Comparison of ENCODE assay signal across 9 mouse cellular contexts in the genomic region with DNA sequence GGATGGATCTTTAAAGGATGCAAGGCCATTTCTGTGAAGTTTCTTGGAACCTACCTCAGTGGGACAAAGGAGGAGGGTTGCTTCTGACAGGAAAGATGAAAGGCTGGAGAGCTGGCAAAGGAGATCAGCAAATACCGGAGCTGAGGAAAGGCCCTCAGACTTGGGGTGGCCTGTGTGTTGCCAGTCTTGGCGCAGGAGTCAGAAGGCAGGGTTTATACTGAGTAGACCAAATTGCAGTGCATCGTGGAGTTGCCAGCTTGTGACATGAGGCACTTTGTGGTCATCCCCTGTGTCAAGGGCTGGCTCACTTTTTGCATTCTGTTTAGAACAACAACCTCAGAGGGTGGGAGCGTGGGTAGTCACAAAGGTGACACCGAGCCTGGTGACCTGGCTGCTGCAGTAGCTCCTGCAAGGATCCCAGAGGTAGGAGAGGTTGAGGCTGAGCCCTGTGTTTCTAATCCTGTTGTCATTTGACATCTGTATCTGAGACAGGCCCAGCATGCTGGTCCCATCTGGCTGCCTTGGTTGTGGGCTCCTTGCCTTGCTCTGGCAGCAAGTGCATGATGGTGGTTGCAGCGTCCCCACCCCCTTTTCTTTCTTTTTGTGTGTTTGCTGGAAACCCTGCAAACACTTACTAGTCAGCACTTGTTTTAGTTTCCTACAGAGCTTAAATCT. TPM values are rescaled to one million over a fixed set of nuclear protein-coding genes. Genes with fewer than 3 reads are reported as not detected.
DNase-seq lines count a peak whose midpoint lies in the region; ATAC-seq and TF ChIP-seq lines count a peak whose summit lies in the region.
"Had no signal": no experiment of that assay in that cellular context is flagged by ENCODE, and none has a peak within 500 bp of the region (broad histone marks: within the 10 kb centered on the region; RNA-seq: fewer than 3 reads in every experiment).

No protein-coding gene starts in this region.

- H3K4me1 ChIP-seq in heart, embryonic 13.5 days: peaks cover 59% of the 10 kb centered on the region
- peaks cover 38% of the 10 kb centered on the region for H3K4me1 ChIP-seq in forebrain, embryonic 16.5 days (replicated peaks; ENCODE audit: control insufficient read depth, insufficient read depth, low read length)
- peaks cover 6 to 29% of the 10 kb centered on the region in 2 experiments for H3K4me1 ChIP-seq in liver, embryonic 14.5 days (replicated peaks; ENCODE audit: control insufficient read depth in 2 of 2, insufficient read depth in 2 of 2, low read length in 1 of 2)

- no peak for DNase-seq in heart, postnatal 25 days (ENCODE audit: low spot score)
- peak; percentile 28 for DNase-seq in NIH3T3 (ENCODE audit: low read depth)
- no peak for DNase-seq in liver, embryonic 14.5 days (ENCODE audit: low read depth in 3 of 3, low spot score in 3 of 3)
- DNase-seq in right cerebral cortex, postnatal 25 days: no peak
- no peak for DNase-seq in left cerebral cortex, postnatal 10 days (ENCODE audit: extremely low spot score in 1 of 2, low spot score in 2 of 2)
- DNase-seq in embryo, embryonic 10 days (ENCODE audit: low spot score): no peak

- intact Hi-C loops in heart, postnatal 25 days (cut with DNase I): no loop called here
- intact Hi-C loops in left cerebral cortex, postnatal 10 days (cut with DNase I): no loop called here

- H3K9ac ChIP-seq in heart, embryonic 13.5 days: peak overlapping the region; percentile 98
- H3K9ac ChIP-seq in forebrain, embryonic 16.5 days (replicated peaks; ENCODE audit: low read depth, low read length): peak overlapping the region; percentile 88
- H3K9ac ChIP-seq in liver, embryonic 14.5 days (replicated peaks): peak overlapping the region; percentile 92

- H3K27ac ChIP-seq in heart, embryonic 13.5 days (replicated peaks): peak overlapping the region; percentile 92
- peak overlapping the region; percentile 48 for H3K27ac ChIP-seq in forebrain, embryonic 16.5 days (ENCODE audit: low read length)
- no peak overlapping the region; the same call in 1 of the 2 replicates for H3K27ac ChIP-seq in liver, embryonic 14.5 days

- 69% methylated on average over 6 of the region's 6 CpGs for WGBS in heart, embryonic 13.5 days
- 52% methylated on average over 6 of the region's 6 CpGs for WGBS in forebrain, embryonic 16.5 days
- 84% methylated on average over 6 of the region's 6 CpGs for WGBS in liver, embryonic 14.5 days (ENCODE audit: insufficient replicate concordance)

- no peak for TF ChIP-seq CTCF in liver, embryonic 14.5 days (IDR thresholded peaks at IDR 0.05; ENCODE audit: low read depth)

- H3K9me3 ChIP-seq in heart, embryonic 13.5 days: peaks cover 5% of the 10 kb centered on the region; the same call in 1 of the 2 replicates
- H3K9me3 ChIP-seq in forebrain, embryonic 16.5 days (ENCODE audit: control insufficient read depth, low read length): no peaks in the 10 kb centered on the region
- H3K9me3 ChIP-seq in liver, embryonic 14.5 days (ENCODE audit: control insufficient read depth, low read length): no peaks in the 10 kb centered on the region
- H3K9me3 ChIP-seq: G1E had no signal

- peak overlapping the region; percentile 93 for H3K4me3 ChIP-seq in heart, embryonic 13.5 days
- peak overlapping the region; percentile 70 for H3K4me3 ChIP-seq in forebrain, embryonic 16.5 days (replicated peaks; ENCODE audit: low read length)
- peak overlapping the region; percentile 84 to 93 for H3K4me3 ChIP-seq in liver, embryonic 14.5 days (ENCODE audit: insufficient read depth in 1 of 2, low read depth in 2 of 2, low read length in 2 of 2)

- TF ChIP-seq EP300 in liver, embryonic 14.5 days (IDR thresholded peaks at IDR 0.05; ENCODE audit: low read depth): no peak

- peaks cover 17% of the 10 kb centered on the region for H3K36me3 ChIP-seq in heart, embryonic 13.5 days
- H3K36me3 ChIP-seq in forebrain, embryonic 16.5 days (ENCODE audit: control insufficient read depth, insufficient read depth): peaks cover 7% of the 10 kb centered on the region; the same call in 1 of the 2 replicates
- H3K36me3 ChIP-seq in liver, embryonic 14.5 days (replicated peaks; ENCODE audit: control insufficient read depth, insufficient read depth, low read depth): no peaks in the 10 kb centered on the region
- H3K36me3 ChIP-seq: G1E had no signal

- H3K27me3 ChIP-seq in heart, embryonic 13.5 days (replicated peaks): no peaks in the 10 kb centered on the region
- no peaks in the 10 kb centered on the region for H3K27me3 ChIP-seq in forebrain, embryonic 16.5 days (replicated peaks; ENCODE audit: control insufficient read depth, insufficient read depth, low read length)
- no peaks in the 10 kb centered on the region for H3K27me3 ChIP-seq in liver, embryonic 14.5 days (ENCODE audit: control insufficient read depth, insufficient read depth, low read length)

- H3K4me2 ChIP-seq in heart, embryonic 13.5 days: peak overlapping the region; percentile 80
- H3K4me2 ChIP-seq in forebrain, embryonic 16.5 days (ENCODE audit: low read length): peak overlapping the region; percentile 77
- peak overlapping the region; percentile 98 for H3K4me2 ChIP-seq in liver, embryonic 14.5 days (ENCODE audit: low read depth)

- ATAC-seq in heart, embryonic 13.5 days (ENCODE audit: extremely low read depth, insufficient number of reproducible peaks, low FRiP score, low TSS enrichment): no peak
- no peak for ATAC-seq in forebrain, embryonic 16.5 days
- no peak for ATAC-seq in liver, embryonic 14.5 days (ENCODE audit: insufficient read depth)

RNA-seq across cellular contexts. Expression of a gene that starts 1.4 kb away (rescaled TPM):
- 28.9 and 30.7 TPM in 2 replicates for polyA plus RNA-seq in heart, embryonic 13.5 days (2015; fragmentation: Nextera tagmentation; extraction: Ambion mirVana)
- total RNA-seq in heart, postnatal 25 days (2021): 10 to 100 TPM; 16.0 to 16.2 TPM
- 60.8 and 62.4 TPM in 2 replicates for polyA plus RNA-seq in forebrain, embryonic 16.5 days (2015; fragmentation: Nextera tagmentation; extraction: Ambion mirVana)
- 18.7 and 21.7 TPM in 2 replicates for polyA plus RNA-seq in liver, embryonic 14.5 days (2012; rRNA removed)
- 17.1 and 20.4 TPM in 2 replicates for polyA plus RNA-seq in liver, embryonic 14.5 days (2014; fragmentation: Nextera tagmentation; extraction: Ambion mirVana)
- 10 to 100 TPM; 58.1 to 65.2 TPM for total RNA-seq in left cerebral cortex, postnatal 10 days (2021)

RNA-seq across cellular contexts. Expression of a gene that starts 42.8 kb away (rescaled TPM):
- 0.52 TPM in 1 of 2 replicates, not detected in the other for polyA plus RNA-seq in heart, embryonic 13.5 days (2015; fragmentation: Nextera tagmentation; extraction: Ambion mirVana)
- under 1 TPM; 0.52 to 0.61 TPM for total RNA-seq in heart, postnatal 25 days (2021)
- 4.9 and 7.2 TPM in 2 replicates for polyA plus RNA-seq in forebrain, embryonic 16.5 days (2015; fragmentation: Nextera tagmentation; extraction: Ambion mirVana)
- polyA plus RNA-seq in liver, embryonic 14.5 days (2012; rRNA removed): 0.90 and 1.2 TPM in 2 replicates
- polyA plus RNA-seq in liver, embryonic 14.5 days (2014; fragmentation: Nextera tagmentation; extraction: Ambion mirVana): 0.17 and 0.27 TPM in 2 replicates
- 10 to 100 TPM; 15.6 to 16.6 TPM for total RNA-seq in left cerebral cortex, postnatal 10 days (2021)
